Mouse (Mus musculus): ENCODE measurements at regions not wholly inside any gene's neighbourhood (a gene's known extent, or its start where the extent isn't known, plus 50 kb on each side); places are given as distances from the start of the nearest gene placed in this dataset.

DNA sequence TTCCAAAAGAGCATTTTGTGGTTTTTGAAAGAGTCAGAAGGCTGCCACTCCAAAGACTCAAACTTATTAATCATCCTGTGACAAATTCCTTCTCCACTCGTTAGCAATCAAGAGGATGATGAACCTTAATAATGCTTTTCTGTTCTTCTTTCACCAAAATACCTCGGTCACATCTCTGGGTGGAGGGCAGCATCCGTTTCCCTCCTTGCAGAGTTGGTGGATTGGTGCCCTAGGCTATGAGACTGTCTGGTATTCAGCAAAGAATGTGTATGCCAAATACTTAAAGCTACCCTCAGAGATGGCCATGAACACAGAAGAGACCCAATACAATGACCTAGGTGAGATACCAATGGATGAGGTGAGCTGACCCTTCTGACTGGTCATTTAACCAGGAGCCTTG, 226.6 kb downstream of the Agtpbp1 start:
- TF ChIP-seq CTCF (IDR thresholded peaks at IDR 0.05; ENCODE audit: low read depth, low read length), result no peak
- no peak for TF ChIP-seq POLR2A (IDR thresholded peaks at IDR 0.05; ENCODE audit: insufficient read depth, low read length)
